Mouse (Mus musculus): ENCODE measurements around the gene Ptchd4. TPM values are rescaled to one million over a fixed set of nuclear protein-coding genes. Genes with fewer than 3 reads are reported as not detected.

Gene Ptchd4
- polyA plus RNA-seq (2015; fragmentation: Nextera tagmentation; extraction: Ambion mirVana): 0.08 and 0.12 TPM in 2 replicates

DNA sequence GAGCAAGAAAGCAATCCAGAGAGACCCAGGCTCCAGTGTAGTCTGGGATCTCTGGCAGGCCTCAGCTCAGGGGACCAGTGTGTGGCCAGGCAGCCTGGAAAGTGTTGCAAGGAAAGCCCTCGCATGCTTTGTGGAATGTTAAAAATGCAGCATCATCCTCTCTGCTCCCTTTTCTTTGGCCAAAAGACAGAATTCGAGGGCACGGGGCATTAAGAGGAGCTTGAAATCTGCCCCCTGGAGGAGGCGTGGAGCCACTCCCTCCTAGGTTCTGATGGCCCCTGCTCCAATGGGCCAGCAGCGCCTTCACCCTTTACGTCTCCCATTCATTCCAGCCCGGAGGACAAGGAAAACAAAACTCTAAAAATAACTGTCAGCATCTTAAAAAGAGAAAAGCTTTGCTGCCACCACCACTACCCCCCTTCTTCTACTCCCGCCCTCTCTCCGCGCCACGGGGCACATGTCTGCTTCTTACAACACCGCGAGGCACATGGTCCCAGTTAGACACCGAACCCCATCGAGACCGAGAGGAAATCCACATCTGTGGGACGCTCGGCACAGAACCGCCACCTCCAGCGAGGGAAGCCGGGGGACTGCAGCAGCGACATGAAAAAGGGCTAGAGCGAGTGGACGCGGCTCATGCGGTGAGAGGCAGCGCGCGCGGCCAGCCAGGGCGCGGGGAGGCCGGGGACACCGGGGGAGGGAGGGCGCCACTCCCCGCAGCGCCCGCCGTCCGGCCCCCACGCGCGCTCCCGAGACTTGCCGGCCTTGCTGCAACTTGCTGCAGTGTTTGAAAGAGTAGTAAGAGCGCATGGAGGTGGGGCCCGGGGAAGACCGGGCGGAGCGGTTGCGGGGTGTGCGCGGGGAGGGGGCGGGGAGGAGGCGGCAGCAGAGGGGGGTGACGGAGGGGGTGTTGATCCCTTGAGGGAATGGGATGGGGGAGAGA, at the start of gene Ptchd4:
Gene Ptchd4 (plus strand): TSS at position 279 of the 943 bp plus-strand sequence.
- under 1% methylated on average over 56 of the region's 56 CpGs for WGBS
- H3K4me2 ChIP-seq (ENCODE audit: low read depth, low read length): peak within 1 kb of the TSS; percentile 95
- peaks cover 3% of the 10 kb centered on the region; the same call in 1 of the 2 replicates for H3K4me1 ChIP-seq (ENCODE audit: control insufficient read depth, insufficient read depth, low read length)
- H3K9me3 ChIP-seq (replicated peaks; ENCODE audit: control insufficient read depth, low read length): no peaks in the 10 kb centered on the region
- H3K9ac ChIP-seq (ENCODE audit: low read length): peak within 1 kb of the TSS; percentile 48
- H3K27ac ChIP-seq (ENCODE audit: low read length): no peak within 1 kb of the TSS
- peaks cover 13% of the 10 kb centered on the region for H3K27me3 ChIP-seq (ENCODE audit: control insufficient read depth, insufficient read depth, low read length)
- peak; percentile 76 for ATAC-seq (replicated peaks; ENCODE audit: extremely low read depth, insufficient read depth, low FRiP score)
- no peaks in the 10 kb centered on the region for H3K36me3 ChIP-seq (ENCODE audit: control insufficient read depth, insufficient read depth)
- peak within 1 kb of the TSS; percentile 61 for H3K4me3 ChIP-seq (ENCODE audit: low read length)

DNA sequence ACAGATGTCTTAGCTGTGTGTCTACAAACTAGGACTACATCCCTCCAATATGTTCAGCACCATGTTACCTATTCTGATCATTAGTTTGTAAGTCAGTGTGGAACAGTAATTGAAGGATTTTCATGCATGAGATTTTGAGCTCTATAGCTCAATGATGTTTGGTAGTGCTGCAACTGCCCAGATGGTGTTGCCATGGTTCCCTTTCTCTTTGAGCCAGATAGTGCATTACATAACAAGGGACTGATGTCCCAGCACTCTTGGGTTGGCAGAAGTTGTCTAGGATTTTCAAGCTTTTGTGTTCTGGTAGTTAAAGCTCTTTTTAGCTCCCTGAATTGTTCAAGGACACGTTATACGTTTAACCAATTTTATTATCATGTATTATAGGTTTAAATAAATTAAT, 38.9 kb upstream of the Ptchd4 start:
- Histone ChIP-seq H3K36me3 (ENCODE audit: control insufficient read depth, insufficient read depth) (no peaks in the 10 kb centered on the region), H3K9me3 (replicated peaks; ENCODE audit: control insufficient read depth, low read length) (no peaks in the 10 kb centered on the region), H3K27ac (ENCODE audit: low read length) (no peak overlapping the region), H3K4me2 (ENCODE audit: low read depth, low read length) (no peak overlapping the region), H3K4me1 (ENCODE audit: control insufficient read depth, insufficient read depth, low read length) (no peaks in the 10 kb centered on the region), H3K4me3 (ENCODE audit: low read length) (no peak overlapping the region), H3K27me3 (ENCODE audit: control insufficient read depth, insufficient read depth, low read length) (no peaks in the 10 kb centered on the region), H3K9ac (ENCODE audit: low read length) (no peak overlapping the region)
- 73% methylated on average over 2 of the region's 2 CpGs for WGBS
- ATAC-seq (replicated peaks; ENCODE audit: extremely low read depth, insufficient read depth, low FRiP score): no peak

- 46% methylated on average over 1 of the region's 1 CpGs for WGBS
- no peaks in the 10 kb centered on the region for H3K9me3 ChIP-seq (replicated peaks; ENCODE audit: control insufficient read depth, low read length)
- no peak overlapping the region for H3K27ac ChIP-seq (ENCODE audit: low read length)
- no peak overlapping the region for H3K4me3 ChIP-seq (ENCODE audit: low read length)
- no peak overlapping the region for H3K4me2 ChIP-seq (ENCODE audit: low read depth, low read length)
- H3K36me3 ChIP-seq (ENCODE audit: control insufficient read depth, insufficient read depth): no peaks in the 10 kb centered on the region
- H3K27me3 ChIP-seq (ENCODE audit: control insufficient read depth, insufficient read depth, low read length): no peaks in the 10 kb centered on the region
- no peak for ATAC-seq (replicated peaks; ENCODE audit: extremely low read depth, insufficient read depth, low FRiP score)
- no peak overlapping the region for H3K9ac ChIP-seq (ENCODE audit: low read length)
- no peaks in the 10 kb centered on the region for H3K4me1 ChIP-seq (ENCODE audit: control insufficient read depth, insufficient read depth, low read length)
Measured at GRCm38 (mm10) chr17:42284391-42284790, 31.4 kb upstream of the Ptchd4 start.

- no peak for ATAC-seq (replicated peaks; ENCODE audit: extremely low read depth, insufficient read depth, low FRiP score)
- Histone ChIP-seq H3K36me3 (ENCODE audit: control insufficient read depth, insufficient read depth) (no peaks in the 10 kb centered on the region), H3K9me3 (replicated peaks; ENCODE audit: control insufficient read depth, low read length) (no peaks in the 10 kb centered on the region), H3K9ac (ENCODE audit: low read length) (no peak overlapping the region), H3K27me3 (ENCODE audit: control insufficient read depth, insufficient read depth, low read length) (no peaks in the 10 kb centered on the region), H3K27ac (ENCODE audit: low read length) (no peak overlapping the region), H3K4me3 (ENCODE audit: low read length) (no peak overlapping the region), H3K4me2 (ENCODE audit: low read depth, low read length) (no peak overlapping the region), H3K4me1 (ENCODE audit: control insufficient read depth, insufficient read depth, low read length) (no peaks in the 10 kb centered on the region)
- WGBS: 63% methylated on average over 3 of the region's 3 CpGs
Measured at GRCm38 (mm10) chr17:42286255-42286654, 29.5 kb upstream of the Ptchd4 start.

DNA sequence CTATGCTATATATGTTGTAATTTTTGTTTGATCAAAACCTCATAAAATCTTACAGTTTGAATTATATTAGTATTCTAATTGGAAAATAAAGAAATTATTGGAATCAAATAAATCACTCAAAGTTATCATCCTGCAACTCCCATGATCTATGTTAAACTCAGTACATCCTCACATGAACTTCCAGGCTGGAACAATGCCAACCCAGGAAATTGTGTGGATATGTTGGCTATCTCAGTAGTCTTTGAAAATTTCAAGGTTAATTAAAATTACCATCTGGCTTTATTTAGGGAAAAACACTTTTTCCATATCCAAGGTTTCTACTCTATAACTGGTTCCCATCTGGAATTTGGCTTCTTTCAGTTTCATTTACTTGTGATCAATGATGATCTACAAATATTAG, 25.4 kb upstream of the Ptchd4 start:
- no peak overlapping the region for H3K4me2 ChIP-seq (ENCODE audit: low read depth, low read length)
- ATAC-seq (replicated peaks; ENCODE audit: extremely low read depth, insufficient read depth, low FRiP score): no peak
- no peaks in the 10 kb centered on the region for H3K9me3 ChIP-seq (replicated peaks; ENCODE audit: control insufficient read depth, low read length)
- H3K27ac ChIP-seq (ENCODE audit: low read length): no peak overlapping the region
- no peaks in the 10 kb centered on the region for H3K36me3 ChIP-seq (ENCODE audit: control insufficient read depth, insufficient read depth)
- no peak overlapping the region for H3K9ac ChIP-seq (ENCODE audit: low read length)
- H3K27me3 ChIP-seq (ENCODE audit: control insufficient read depth, insufficient read depth, low read length): no peaks in the 10 kb centered on the region
- no peak overlapping the region for H3K4me3 ChIP-seq (ENCODE audit: low read length)
- H3K4me1 ChIP-seq (ENCODE audit: control insufficient read depth, insufficient read depth, low read length): no peaks in the 10 kb centered on the region

DNA sequence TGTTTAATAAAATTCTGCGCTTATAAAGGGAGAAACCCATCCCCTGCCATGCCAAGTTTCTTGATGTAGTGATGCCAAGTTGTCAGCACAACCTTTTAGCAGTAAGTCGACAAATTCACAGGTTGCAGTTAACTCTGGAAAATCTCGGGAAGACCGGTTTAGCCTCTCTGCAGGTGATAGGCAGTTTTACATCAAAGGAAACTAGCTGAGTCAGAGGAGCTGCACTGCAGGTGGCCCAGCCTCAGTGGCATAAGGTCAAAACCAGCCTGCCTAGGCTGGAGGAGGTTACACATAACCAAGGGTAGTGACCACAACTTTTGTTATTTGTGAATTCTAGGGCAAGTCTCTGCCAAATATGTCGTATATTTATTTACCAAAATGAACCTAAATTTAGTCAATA, 24.0 kb upstream of the Ptchd4 start:
- no peak overlapping the region for H3K27ac ChIP-seq (ENCODE audit: low read length)
- WGBS: 38% methylated on average over 5 of the region's 5 CpGs
- ATAC-seq (replicated peaks; ENCODE audit: extremely low read depth, insufficient read depth, low FRiP score): no peak

DNA sequence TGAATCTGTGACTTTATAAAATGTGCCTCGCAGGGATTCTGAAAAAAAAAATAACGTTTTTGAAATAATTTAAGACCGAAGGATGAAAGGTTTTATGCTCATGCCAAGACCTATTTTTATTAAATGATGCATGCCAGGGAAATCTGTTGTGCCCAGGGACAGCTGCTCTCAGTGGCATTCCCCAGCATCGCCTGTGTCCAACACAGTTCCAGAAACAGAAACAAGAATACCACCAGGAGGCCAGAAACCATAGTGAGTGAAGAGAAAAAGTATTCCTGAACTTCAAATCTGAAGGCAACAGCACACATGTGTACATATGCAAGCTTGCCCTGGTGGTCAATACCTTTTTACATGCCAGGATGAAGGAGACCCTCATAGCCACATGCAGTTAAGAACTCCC, 17.8 kb upstream of the Ptchd4 start:
- no peak for ATAC-seq (replicated peaks; ENCODE audit: extremely low read depth, insufficient read depth, low FRiP score)
- no peaks in the 10 kb centered on the region for H3K9me3 ChIP-seq (replicated peaks; ENCODE audit: control insufficient read depth, low read length)
- H3K9ac ChIP-seq (ENCODE audit: low read length): no peak overlapping the region
- H3K4me2 ChIP-seq (ENCODE audit: low read depth, low read length): no peak overlapping the region
- H3K4me1 ChIP-seq (ENCODE audit: control insufficient read depth, insufficient read depth, low read length): no peaks in the 10 kb centered on the region
- no peak overlapping the region for H3K27ac ChIP-seq (ENCODE audit: low read length)
- H3K27me3 ChIP-seq (ENCODE audit: control insufficient read depth, insufficient read depth, low read length): no peaks in the 10 kb centered on the region
- 56% methylated on average over 4 of the region's 4 CpGs for WGBS
- no peak overlapping the region for H3K4me3 ChIP-seq (ENCODE audit: low read length)
- H3K36me3 ChIP-seq (ENCODE audit: control insufficient read depth, insufficient read depth): no peaks in the 10 kb centered on the region

More for the DNA sequence above, 24.0 kb upstream of the Ptchd4 start:
- Histone ChIP-seq H3K4me3 (ENCODE audit: low read length) (no peak overlapping the region), H3K9ac (ENCODE audit: low read length) (no peak overlapping the region), H3K4me2 (ENCODE audit: low read depth, low read length) (no peak overlapping the region), H3K27me3 (ENCODE audit: control insufficient read depth, insufficient read depth, low read length) (no peaks in the 10 kb centered on the region), H3K36me3 (ENCODE audit: control insufficient read depth, insufficient read depth) (no peaks in the 10 kb centered on the region), H3K4me1 (ENCODE audit: control insufficient read depth, insufficient read depth, low read length) (no peaks in the 10 kb centered on the region), H3K9me3 (replicated peaks; ENCODE audit: control insufficient read depth, low read length) (no peaks in the 10 kb centered on the region)

GRCm38 (mm10) chr17:42299681-42300080, 16.1 kb upstream of the Ptchd4 start:
- H3K4me2 ChIP-seq (ENCODE audit: low read depth, low read length): no peak overlapping the region
- no peak overlapping the region for H3K9ac ChIP-seq (ENCODE audit: low read length)
- H3K27me3 ChIP-seq (ENCODE audit: control insufficient read depth, insufficient read depth, low read length): no peaks in the 10 kb centered on the region
- ATAC-seq (replicated peaks; ENCODE audit: extremely low read depth, insufficient read depth, low FRiP score): no peak
- H3K4me1 ChIP-seq (ENCODE audit: control insufficient read depth, insufficient read depth, low read length): no peaks in the 10 kb centered on the region
- no peaks in the 10 kb centered on the region for H3K36me3 ChIP-seq (ENCODE audit: control insufficient read depth, insufficient read depth)
- H3K4me3 ChIP-seq (ENCODE audit: low read length): no peak overlapping the region
- no peaks in the 10 kb centered on the region for H3K9me3 ChIP-seq (replicated peaks; ENCODE audit: control insufficient read depth, low read length)
- H3K27ac ChIP-seq (ENCODE audit: low read length): no peak overlapping the region
- WGBS: 62% methylated on average over 3 of the region's 3 CpGs

GRCm38 (mm10) chr17:42303062-42303577, 12.6 kb upstream of the Ptchd4 start:
- Histone ChIP-seq H3K9ac (ENCODE audit: low read length) (no peak overlapping the region), H3K27me3 (ENCODE audit: control insufficient read depth, insufficient read depth, low read length) (no peaks in the 10 kb centered on the region), H3K27ac (ENCODE audit: low read length) (no peak overlapping the region), H3K4me1 (ENCODE audit: control insufficient read depth, insufficient read depth, low read length) (no peaks in the 10 kb centered on the region), H3K4me3 (ENCODE audit: low read length) (no peak overlapping the region), H3K4me2 (ENCODE audit: low read depth, low read length) (no peak overlapping the region), H3K9me3 (replicated peaks; ENCODE audit: control insufficient read depth, low read length) (0 out of 2 replicates have a peak, but pooled peaks cover 2% of the 10 kb centered on the region), H3K36me3 (ENCODE audit: control insufficient read depth, insufficient read depth) (no peaks in the 10 kb centered on the region)
- 58% methylated on average over 4 of the region's 4 CpGs for WGBS
- ATAC-seq (replicated peaks; ENCODE audit: extremely low read depth, insufficient read depth, low FRiP score): no peak

Data from heart, embryonic 16.5 days (tissue).